Mouse (Mus musculus): ENCODE results near the gene Ppp2r3a.

The Ppp2r3a gene

DNA sequence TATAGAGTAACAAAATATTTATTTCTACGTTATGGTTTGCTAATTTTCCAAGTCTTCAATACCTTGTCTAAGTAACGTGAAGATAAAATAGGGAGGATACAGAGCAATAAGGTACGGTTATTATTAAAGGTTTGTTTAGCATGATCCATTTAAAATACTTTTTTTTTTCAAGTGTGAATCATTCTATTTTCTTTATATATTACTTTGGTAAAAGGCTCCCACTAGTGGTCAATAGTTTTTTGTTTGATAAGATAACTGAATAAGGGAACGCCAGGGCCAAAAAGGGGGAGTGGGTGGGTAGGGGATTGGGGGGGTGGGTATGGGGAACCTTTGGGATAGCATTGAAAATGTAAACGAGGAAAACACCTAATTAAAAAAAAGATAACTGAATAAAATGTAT is 98.7 kb downstream of the Ppp2r3a start:
- DNase-seq (ENCODE audit: low spot score), result no peak

DNA sequence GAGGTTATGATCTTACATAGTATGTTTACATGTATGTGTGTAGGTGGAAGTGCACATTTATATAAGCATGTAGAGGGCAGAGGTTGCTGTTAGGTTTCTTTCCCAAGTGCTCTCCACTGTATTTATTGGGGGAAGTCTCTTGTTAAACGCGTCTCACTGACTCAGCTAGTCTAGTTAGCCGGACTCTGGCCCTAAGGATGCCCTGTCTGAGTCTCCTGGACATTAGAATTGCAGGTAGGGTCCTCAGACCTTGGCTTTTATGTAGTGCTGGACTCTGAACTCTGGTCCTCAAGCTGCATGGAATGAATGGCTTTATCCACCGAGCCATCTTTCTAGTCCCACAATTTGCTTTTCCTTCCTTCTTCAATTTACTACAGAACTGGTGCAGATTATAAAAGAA is 108.0 kb downstream of the Ppp2r3a start:
- DNase-seq (ENCODE audit: low spot score), result no peak

DNA sequence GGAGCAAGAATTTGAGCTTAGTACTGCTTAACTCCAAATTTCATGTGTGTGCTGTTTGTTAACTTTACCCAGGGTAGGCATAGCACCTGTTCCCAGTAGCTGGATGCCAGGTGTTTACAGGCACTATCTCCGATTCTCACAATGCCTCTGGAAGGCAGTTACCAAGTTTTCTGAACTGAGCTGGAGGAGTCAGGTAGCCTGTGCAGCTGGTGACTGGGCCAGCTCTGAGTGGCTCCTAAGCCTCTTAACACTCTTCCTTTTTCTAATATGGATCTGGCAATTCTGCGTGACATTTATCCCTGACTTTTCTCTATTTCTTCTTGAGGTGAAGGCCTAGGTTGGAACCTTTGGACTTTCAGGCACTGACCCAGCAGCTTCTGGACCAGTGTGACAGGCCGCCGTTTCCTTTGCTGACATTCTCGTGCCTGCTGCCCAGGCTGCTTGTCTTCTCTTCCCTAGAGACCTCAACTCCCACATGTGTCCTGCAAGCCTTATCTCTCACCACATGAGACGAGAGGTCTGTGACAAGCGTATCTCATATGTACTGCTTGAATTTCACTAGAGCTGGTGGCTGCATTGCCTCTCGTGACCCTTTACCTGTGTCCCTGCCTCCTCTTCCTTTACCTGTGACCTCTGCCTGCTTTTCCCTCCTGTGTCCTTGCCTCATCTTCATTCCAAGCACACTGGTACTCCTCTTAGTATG is 137.3 kb downstream of the Ppp2r3a start:
- DNase-seq (ENCODE audit: low spot score), result no peak

DNA sequence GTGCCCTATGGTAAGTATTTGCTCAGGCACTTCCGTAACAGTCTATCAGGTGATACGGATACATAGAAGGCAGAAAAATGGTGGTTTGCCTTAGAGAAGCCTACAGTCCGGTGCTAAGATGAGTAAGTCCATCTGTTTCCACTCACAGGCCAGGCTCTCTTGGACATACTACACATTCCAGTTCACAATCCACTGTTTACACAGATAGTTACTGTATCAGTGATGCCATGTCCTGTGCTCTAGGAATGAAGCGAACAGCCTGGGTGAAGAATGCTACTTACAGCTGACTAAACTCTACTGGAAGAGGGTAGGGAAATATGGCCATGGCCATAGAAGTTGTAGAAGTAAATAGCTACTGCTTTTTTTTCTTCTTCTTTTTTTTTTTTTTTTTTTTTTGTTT is 138.3 kb downstream of the Ppp2r3a start:
- DNase-seq (ENCODE audit: low spot score), result no peak

DNA sequence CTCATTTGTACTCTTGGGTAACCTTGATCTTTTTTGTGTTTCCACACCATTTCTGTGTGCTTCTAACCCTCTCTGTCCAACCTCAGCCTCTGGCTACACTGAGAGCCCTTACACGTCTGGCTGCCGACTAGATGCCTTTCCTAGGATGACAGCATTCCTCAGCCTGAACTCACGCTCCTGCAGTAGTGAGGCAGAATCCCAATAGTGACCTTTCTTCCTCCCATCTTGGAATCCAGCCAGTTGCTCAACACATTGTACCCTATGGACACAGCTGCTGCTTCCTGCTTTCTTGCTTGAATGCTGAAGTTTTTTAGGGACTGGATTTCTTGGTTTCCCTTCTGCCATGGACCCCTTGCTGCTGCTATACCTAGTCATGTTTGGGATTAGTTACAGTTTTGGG is 141.6 kb downstream of the Ppp2r3a start:
- no peak for DNase-seq (ENCODE audit: low spot score)

DNA sequence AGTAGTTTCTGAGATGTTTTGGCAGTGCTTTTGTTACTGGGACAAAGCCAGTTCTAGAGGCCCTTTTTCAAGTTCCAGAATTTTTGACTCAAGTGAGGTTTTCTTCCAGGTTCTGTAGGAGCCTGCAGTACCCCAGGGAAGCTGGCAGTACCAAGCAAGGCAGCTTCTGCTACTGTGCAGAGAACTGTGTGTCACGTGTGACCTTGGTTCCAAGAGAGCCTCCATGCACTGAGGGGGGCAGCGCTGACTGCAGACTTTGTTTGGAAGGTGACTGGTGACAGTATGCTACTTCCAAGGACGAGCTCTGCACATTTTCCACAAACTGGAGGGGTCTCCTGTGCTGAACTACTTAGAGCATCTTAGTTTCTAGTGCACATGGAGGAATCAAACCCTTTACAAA is 144.2 kb downstream of the Ppp2r3a start:
- no peak for DNase-seq (ENCODE audit: low spot score)

DNA sequence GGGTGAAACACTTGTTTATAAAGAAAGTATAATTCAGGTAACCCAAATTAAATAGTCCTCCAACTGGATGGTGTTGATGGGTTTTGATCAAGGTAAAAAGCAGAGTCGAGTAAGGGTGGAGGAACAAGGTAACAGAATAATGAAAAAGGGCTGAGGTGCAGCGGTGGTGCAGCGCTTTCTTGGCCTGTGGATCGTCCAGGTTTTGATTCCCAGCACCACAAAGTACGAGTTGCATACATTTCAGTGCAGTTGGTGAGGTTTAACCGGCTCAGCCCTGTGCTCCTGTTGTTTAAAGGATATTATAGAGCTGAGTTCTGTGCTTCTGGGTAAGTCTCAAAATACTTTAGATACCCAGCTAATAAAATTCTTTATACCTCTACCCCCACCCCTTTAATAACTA is 145.9 kb downstream of the Ppp2r3a start:
- no peak for DNase-seq (ENCODE audit: low spot score)

DNA sequence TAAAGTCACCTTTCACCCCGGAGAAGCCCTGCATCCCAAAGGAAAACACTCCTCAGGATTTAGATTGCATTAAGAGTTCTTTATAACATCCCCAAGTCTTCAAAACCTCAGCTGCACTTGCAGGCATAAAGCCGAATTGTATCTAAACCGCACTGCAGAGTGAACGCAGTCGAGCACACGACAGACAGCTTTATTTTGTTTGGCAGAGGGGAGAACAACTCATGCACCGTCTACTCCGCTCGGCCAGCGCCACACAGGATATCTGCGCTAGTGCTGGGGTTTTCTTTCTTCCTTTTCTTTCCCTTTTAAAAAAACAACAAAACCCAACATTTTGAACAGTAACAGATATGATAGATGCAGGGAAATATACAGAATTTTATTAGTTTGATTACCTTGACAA is 146.7 kb downstream of the Ppp2r3a start:
- no peak for DNase-seq (ENCODE audit: low spot score)

DNA sequence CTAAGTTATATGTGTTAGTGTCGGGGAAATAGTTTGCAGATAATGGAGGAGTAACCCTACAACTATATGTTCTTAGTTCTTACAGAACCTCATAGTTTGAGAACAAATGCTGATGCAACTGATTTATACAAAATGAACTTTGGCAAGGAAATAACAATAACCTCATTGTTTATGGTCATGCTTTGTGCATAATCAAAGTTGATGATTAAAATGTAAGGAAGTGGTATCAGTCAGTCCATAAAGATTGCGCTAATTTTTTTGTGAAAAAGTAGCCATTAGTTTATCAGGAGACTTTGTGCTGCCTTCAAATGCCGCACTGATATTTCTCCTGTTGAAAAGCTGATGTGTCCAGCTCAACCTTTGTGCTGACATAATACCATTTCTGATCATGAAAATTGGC is 149.3 kb downstream of the Ppp2r3a start:
- no peak for DNase-seq (ENCODE audit: low spot score)

DNA sequence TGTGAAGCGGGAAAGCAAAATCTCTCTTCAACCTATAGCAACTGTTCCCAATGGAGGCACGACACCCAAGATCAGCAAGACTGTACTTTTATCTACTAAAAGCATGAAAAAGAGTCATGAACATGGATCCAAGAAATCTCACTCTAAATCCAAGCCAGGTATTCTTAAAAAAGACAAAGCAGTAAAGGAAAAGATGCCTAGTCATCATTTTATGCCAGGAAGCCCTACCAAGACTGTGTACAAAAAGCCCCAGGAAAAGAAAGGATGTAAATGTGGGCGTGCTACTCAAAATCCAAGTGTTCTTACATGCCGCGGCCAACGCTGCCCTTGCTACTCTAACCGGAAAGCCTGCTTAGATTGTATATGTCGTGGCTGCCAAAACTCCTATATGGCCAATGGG is 150.0 kb downstream of the Ppp2r3a start:
- DNase-seq (ENCODE audit: low spot score), result no peak

DNA sequence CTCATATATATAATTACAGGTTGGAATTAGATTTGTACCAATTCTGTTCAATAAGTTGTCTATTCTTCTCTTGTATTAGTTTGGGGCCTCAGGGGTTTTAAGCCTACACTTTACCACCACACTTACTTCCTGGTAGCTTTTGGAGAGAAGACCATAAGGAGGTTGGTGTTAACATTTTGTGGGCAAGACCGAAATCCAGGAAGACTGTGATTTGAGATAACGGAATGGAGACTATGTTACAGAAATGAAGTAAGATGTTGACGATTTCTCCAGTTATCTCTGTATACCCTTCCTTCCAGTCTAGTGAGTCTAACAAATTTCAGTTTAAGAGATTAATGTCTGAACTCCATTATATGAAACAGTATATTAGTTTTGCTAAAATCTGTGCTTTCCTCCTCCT is 151.4 kb downstream of the Ppp2r3a start:
- DNase-seq (ENCODE audit: low spot score), result no peak

DNA sequence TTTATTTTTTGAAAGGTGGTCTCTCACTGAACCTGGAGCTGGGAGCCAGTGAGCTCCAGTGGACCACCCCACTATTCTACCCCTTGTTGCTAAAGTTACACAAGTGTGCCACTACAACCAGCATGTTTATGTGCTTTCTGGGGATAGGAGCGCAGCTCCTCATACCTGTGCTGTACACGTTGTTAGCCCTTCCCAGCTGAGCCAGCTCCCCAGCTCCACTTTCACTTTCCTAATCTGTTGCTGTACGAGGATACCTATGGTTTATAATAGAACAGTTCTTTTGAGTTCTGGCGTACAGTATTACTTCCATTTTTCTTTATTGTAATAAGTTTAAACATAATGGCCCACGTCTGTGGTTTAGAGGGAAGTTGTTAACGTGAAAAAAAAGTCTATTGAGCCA is 152.2 kb downstream of the Ppp2r3a start:
- DNase-seq (ENCODE audit: low spot score), result no peak

DNA sequence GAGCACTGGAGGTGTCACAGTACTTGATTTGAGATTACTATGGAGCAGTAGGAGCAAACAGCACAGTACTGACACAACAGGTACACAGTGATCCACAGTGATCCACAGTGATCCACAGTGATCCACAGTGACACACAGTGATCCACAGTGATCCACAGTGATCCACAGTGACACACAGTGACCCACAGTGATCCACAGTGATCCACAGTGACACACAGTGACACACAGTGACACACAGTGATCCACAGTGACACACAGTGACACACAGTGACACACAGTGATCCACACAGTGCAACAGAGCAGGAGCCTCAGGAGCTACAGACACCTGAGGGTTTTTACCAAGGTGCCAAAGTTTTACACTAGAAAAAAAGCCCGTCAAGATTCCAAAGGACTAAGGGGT is 154.1 kb downstream of the Ppp2r3a start:
- no peak for DNase-seq (ENCODE audit: low spot score)

DNA sequence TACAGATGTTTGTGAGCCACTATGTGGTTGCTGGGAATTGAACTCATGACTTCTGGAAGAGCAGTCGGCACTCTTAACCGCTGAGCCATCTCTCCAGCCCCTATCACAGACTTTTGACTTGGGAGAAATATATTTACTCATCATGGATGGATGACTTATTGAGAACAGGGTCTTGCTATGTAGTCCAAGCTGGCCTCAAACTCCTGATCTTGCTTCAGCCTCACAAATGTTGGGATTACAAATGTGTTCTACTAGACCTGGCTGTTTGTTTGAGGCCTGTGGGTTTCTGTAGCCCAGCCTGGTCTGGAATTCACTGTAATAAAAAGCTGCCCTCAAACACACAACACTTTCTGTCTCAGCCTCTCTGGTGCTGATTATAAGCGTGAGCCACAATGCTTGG is 155.1 kb downstream of the Ppp2r3a start:
- DNase-seq (ENCODE audit: low spot score), result no peak

DNA sequence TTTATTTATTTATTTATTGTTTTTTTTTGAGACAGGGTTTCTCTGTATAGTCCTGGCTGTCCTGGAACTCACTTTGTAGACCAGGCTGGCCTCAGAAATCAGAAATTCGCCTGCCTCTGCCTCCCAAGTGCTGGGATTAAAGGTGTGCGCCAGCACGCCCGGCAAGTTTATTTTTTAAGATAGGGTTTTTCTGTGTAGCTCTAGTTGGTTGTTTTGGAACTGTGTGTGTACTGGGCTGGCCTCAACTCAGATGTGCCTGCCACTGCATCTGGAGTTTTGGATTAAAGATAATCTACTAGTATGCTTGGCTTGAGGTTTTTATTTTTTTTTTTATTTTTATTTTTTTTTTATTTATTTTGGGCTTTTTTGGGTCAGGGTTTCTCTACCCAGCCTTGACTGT is 156.2 kb downstream of the Ppp2r3a start:
- DNase-seq (ENCODE audit: low spot score), result no peak

DNA sequence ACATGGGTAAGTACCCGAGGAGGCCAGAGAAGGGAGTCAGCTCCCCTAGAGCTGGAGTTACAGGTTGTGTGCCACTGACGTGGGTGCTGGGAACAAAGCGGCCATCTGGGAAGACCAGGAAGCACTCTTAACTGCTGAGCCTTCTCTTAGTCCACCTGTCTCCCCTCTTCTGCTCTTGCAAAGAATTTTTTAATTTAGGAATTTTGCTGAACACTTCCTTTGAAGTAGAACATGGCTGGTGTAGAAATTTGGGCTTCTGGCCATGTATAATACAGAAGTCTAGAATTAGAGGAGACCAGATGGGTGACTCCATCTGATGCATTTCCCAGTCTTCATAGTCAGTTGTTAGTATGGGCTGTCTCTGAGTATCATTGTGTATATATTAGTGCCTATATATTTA is 167.9 kb downstream of the Ppp2r3a start:
- no peak for DNase-seq (ENCODE audit: low spot score)

DNA sequence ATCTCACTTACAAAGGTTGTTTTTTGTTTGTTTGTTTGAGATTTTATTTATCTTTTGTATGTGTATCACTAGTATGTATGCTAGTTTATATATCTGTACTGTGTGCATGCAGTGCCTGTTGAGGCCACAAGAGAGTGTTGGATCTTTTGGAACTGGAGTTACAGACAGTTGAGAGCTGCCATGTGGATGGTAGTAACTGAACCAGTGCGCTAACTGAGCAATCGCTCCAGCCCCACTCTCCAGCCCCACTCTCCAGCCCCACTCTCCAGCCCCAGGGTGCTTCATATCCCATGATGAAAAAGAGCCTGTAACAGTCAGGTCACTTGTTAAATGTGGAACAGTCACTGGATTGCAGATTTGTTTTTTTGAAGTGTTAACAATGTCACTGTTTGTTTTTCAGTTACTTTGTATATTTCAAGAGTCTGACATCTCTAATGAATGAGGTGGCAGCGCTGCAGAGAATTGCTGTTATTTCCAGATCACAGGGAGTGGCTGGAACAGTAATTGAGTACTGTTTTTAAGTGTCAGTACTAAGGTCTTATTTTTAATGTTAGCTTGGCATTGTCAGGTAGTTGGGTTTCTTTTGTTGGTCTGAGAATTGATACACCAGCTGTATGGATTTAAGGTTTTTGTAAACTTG is 171.4 kb downstream of the Ppp2r3a start:
- no peak for DNase-seq (ENCODE audit: low spot score)

DNA sequence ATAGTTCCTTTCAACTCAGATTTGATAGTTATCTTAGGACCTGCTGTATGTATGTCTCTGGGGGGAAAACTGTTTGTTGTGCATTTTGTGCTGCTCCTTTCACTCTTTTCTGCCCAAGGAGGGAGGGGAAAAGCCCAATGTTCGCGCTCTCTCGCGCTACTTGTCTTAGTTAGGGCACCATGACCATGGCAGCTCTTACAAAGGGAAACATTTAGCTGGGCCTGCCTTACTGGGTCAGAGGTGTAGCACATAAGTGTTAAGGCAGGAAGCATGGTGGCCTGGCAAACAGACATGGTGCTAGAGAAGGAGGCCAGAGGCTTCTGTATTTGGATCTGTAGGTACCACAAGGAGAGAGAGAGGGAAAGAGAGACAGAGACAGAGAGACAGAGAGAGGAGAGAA is 173.0 kb downstream of the Ppp2r3a start:
- DNase-seq (ENCODE audit: low spot score), result no peak

DNA sequence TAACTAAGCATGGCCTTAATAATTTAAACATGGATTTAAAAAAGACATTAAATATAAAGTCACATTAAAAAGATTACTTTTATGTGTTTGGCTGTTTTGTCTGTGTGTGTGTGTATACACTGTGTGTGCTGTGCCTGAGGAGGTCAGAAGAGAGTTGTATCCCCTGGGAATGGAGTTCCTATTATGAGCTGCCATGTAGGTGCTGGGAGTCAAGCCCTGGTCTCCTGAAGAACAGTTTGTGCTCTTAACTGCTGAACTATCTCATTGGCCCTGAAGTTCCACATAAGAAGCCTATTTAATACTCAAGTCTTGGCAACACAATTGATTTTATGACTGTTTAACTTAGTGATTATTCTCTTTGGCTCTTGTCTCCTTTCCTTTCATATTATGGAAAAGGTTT is 174.1 kb downstream of the Ppp2r3a start:
- no peak for DNase-seq (ENCODE audit: low spot score)

DNA sequence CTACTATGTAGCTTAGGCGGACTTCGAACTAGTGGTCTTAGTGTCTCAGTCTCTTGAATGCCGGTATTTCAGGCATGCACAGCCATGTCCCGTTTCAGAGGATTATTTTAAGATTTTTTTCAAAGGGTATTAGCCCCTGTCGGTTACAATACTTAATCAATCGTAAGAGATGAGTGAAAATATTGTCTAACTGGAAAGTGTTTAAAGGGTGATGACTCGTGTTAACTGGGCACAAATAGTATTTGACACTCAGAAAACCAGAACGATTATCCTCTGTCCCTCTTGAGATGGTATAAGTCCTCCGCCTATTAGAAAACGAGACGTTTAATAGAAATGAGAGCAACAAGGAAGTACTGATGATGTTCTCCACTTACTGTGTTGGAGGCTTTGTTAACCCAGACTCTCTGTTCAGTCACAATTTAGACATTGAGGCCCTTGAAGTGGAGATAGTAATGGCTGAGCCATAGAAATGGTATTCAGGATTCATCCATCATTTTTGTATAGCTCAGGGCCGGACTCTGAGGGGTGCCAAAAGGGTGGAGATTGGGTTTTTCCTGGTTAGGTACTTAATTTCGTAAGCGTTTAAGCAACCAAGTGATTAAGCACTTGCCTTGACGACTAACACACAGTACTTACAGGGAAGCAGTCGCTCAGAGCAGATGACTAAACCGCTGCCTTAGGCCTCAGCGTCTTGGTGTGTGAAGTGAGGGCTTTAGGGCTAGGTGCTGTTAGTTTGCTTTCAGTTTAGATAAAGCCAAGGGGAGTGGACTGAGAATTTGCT is 175.3 kb downstream of the Ppp2r3a start:
- no peak for DNase-seq (ENCODE audit: low spot score)

DNA sequence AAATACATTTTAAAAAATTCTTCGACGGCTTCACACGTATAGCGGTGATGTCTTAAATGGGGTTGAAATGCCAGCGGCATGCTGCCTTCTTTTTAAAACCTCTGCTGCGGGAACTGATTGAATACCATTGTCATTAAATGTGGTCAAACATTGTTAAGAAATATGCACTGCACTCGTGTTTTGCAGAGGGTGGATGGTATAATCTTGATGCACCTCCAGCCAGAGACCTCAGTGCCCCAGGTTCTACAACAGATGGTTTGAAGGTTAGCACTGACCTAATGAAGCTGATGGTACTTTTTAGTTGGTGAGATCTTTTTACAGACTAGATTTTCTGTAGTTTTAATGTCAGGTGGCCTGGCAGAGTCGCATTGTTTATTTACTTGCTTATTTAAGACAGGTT is 175.9 kb downstream of the Ppp2r3a start:
- no peak for DNase-seq (ENCODE audit: low spot score)

DNA sequence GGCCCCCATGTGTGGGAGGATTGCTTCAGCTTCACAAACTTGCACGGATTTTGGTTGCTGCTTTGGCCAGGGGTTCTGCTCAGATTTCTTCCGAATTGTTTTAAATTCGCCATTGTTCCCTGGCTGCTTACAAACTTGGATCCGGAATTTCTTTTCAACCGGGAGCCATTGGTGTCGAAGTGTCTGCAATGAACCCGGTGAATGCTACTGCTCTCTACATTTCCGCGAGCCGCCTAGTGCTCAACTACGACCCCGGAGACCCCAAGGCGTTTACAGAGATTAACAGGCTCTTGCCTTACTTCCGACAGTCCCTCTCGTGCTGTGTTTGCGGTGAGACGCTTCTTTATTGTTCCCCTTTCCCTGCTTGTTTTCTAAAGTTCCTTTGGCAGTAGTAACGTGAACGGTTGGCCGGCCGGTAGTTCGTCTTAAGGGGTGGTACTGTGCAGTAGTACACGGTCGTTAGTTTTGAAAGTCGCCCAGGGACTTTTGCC is 176.5 kb downstream of the Ppp2r3a start:
- DNase-seq (ENCODE audit: low spot score), result no peak

DNA sequence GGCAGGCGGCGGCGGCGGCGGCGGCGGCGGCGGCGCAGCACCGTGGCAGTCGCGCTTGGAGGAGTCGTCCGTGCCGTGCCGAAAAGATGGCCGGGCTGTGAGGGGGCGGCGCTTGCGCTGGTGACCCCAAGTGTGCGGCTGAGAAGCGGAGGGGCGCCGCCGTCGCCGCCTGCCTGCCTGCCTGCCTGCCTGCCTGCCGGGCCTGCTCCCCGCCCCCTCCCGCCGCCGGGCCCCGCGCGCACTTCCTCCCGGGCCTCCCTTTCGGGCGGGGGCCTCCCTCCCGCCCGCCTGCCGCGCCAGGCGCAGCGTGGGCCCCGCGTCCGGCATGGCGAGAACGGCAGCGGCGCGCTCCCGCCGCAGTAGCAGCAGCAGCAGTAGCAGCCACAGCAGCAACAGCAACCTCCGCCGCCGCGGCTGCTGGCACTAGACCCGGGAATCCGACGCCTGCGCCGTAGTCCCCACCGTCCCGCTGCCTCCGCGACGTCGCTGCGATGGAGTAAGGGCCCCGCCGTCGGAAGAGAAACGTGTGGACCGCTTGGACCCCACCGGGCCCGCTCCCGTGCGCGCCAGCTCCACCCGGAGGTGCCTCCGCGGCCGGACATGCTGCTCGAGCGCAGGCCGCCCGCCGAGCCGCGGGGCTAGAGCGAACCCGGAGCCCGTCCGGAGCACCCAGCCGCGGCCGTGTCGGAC is 177.1 kb downstream of the Ppp2r3a start:
- DNase-seq (ENCODE audit: low spot score), result peak; percentile 86
